Mouse (Mus musculus): ENCODE measurements around the gene Gadd45b.
A peak's percentile ranks its signal among the peaks of the same experiment; 100 is the strongest.

Gadd45b gene

DNA sequence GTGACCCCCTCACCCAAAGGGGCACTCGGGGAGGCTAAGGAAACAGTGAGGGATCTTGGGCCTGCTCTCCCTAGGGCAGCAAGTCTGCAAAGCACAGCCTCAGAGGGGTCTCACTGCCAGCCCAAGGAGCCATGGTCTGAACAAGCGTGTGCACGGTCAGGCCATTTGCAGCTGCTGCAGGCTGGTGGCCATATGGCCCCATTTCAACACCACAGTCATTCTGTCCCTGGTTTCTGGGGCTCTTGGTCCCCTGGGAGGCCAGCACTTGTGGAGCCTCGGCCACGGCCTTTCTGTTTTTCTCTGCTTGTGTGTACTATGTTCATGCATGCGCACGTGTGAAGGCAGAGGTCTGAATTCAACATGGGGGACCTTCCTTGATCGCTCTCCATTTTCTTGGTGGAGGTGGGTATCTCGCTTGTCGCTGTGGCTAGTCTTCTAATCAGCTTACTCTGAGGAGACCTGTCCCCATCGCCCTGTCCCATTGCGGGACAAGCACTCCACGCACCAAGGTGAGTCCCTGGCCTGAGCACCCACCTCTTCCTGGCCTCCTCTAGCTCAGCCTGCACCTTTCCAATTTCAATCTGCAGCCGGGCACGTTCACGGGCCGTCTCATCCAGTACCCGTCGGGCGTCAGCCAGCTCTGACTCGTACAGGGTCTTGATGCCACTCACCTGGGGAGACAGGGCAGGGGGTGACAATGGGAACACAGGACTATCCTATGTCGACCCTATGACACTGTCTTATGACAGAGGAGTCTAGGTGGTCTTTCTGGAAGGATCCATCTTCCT lies 20.3 kb upstream of the Gadd45b start:
- no peak for DNase-seq

DNA sequence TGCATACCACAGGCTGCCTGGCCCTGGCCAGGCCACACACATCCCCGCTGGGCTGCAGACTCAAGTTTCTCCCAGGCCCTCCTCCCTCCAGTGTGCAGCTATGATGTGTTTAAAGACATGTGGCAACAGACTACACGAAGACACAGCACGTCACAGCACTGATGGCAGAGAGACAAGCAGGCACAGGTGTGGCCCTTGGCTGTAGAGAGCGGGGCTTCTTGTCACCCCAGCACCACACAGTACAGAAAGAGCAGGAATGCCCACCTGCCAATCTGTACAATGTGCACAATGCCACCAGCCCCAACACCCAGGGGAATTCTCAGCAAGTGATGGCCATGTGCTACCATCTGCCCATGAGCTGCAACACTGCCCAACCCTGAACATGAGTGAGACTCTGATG lies 18.5 kb upstream of the Gadd45b start:
- DNase-seq: no peak

DNA sequence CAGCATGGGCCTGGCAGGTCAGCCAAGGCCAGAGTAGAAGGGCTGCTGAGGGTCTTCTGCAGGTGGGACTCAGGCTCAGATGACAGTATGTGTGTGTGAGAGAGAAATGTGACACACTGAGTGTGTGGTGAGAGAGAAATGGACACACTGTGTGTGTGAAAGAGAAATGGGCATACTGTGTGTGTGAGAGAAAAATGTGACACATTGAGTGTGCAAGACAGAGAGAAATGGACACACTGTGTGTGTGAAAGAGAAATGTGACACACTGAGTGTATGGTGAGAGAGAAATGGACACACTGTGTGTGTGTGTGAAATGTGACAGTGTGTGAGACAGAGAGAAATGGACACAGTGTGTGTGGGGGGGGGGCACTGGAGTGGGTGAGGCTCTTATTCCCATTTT lies 18.0 kb upstream of the Gadd45b start:
- no peak for DNase-seq

DNA sequence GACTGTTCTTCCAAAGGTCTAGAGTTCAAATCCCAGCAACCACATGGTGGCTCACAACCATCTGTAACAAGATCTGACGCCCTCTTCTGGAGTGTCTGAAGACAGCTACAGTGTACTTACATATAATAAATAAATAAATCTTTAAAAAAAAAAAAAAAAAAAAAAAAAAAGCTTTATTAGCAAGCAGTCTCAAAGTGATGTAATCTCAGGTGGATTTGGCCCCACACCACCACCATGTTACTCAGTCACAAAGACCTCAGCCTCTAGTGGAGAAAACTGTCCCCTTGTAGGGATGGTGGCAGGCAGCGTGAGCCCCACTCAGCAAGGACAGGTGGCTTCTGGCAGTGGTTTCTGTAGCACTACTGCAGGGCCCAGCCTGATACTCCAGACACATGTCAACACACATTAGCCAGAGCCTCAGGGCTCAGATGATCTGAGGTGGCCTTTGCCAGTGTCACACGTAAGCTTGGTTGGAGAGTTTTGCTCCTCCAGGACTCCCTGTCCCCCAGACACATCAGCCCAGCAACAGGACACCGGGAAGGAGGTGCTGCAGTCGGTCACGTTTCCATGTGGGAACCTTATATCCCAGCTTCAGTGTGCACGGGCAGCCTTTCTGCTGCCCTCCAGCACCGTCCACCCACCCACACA lies 16.4 kb upstream of the Gadd45b start:
- no peak for DNase-seq

DNA sequence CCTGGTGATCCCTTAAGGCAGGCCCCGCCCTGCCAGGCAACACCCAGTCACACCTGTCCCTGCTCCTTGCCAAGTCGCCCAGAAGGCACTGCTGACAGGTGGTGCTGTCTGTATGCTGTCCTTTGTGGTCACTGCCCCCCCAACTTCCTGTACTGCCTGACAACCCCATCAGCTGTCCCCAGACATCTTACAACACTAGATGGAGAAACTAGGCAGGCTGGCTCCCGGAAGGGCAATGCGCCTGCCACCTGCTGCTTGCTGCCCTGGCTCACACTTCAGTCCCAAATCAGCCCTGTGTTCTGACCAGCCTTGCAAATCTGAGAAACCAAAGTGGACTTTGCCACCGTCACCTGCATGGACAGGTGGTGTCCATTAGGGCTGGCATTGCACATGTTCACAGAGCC lies 15.6 kb upstream of the Gadd45b start:
- peak; percentile 79 to 86 for DNase-seq

DNA sequence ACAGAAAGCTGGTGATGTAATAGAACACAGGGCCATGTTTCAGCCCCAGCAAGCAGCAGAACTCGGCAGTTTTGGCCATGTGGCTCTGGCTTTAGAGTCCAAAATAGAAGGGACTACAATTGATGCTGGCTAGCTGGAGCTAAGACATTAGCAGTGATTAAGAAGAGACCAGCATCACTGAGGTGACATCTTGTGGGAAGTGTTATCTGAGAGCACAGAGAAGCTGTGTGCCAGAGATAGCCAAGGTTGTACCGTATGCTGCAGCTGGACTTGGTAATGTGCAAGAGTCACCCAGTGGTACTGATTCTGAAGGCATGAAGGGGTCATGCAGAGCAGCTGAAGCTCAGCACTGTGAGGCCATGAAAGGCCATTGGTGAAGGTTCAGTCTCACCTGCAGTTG lies 14.6 kb upstream of the Gadd45b start:
- DNase-seq: no peak

DNA sequence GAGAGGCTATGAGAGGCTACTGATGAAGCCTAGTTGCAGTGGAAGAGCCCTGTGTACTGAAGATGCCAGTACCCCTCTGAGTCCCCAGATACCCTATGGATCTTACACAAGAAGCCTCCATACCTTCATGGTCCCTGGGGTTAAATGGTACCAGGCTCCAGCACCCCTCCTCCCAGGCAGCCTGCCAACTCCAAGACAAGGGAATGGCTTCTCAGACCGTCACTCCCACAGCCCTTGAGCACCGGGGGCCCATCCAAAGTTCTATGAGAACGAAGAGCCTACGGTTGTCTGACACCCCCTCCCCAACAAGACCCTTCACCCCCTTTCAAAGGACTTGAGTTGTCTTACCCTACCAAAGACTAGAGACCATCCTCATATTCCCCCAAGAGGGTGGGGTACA lies 14.1 kb upstream of the Gadd45b start:
- no peak for DNase-seq

DNA sequence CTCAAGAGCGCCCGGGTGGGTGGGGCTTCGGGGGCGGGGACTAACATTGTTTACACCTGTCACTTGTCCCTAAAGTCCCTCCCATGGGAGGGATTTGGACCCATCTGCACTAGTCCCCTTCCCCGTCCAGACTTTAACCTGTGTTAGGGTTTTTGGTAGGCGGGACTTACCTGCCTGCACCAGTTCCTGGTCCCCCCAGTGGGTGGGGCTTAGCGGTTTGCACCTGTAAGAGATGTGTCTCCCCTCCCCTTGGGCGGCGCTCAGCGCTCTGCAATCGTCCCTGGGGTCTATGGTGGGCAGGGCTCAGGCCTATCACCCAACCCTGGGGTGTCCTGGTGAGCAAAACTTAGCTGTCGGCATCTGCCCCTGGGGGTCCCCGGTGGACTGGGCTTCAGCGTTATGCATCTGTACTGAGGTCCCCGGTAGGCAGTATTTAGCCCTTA lies 12.5 kb upstream of the Gadd45b start:
- DNase-seq: peak in 1 of 2 experiments; percentile 42

DNA sequence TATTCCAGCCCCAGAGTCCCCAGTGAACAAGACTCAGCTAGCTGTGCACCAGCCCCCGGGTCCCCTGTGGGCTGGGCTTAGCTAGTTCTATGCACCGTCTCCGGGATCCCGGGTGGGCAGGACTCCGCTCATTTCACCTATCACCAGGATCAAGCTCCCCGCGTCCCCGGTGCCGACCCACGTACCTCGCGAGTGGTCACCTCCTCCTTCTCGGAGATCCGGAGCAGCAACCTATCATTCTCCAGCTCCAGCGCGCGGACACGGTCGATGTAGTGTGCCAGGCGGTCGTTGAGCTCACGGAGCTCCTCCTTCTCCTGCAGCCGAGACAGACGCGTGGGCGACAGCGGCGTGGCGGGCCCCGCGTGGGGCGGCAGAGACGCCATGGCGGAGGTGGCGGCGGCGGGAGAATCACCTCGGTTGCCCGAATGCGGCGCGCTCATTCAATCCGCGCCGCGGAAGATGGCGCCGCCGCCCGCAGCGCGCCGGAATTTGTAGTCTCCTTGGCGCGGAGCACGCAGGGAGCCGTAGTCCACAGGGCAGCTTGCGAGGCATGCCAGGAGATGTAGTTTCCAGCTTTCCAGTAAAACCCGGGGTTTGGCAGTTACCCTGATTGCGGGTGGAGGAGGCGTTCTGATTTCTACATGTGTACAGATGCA lies 12.0 kb upstream of the Gadd45b start, which contains the start of gene Lmnb2:
Lmnb2 (minus strand) TSS at position 467 of the 656 bp plus-strand sequence.
- DNase-seq: peak; percentile 87 to 89

DNA sequence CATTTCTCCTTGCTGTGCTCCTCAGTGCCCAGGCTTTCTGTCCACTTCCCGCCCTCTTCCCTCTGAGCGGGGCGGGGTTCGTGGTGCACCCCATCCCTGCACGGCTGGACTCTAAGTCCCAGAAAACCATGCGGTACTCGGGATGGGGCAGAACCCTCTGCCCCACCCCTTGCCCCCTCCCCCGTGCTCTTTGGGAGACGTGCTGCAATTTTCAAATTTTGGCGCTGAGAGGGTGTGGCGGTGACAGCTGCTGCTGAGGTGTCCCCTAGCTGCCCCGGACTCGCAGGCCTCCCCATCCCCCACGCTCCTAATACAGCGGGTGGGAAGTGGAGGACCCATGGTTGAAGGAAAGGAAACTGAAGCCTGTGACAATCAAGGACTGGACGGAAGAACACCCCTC lies 8.0 kb upstream of the Gadd45b start:
- peak in 1 of 2 experiments; percentile 7 for DNase-seq

DNA sequence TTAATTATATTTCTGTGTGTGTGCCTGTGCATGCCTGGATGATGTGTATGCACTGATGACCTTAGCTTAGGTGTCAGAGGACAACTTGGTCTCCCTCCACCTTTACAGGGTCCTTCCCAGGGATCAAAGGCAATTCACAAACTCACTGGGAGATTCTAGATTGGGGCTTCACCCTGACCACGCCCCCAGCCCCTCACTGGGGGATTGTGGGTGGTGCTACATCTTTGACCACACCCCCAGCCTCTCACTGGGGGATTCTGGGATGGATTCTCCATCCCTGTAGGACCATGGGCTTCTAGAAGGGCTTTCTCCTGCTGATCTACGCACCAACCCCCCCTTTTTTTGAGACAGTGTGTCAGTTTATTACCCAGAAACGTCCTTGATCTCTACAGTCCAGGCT lies 4.4 kb upstream of the Gadd45b start:
- DNase-seq: no peak

DNA sequence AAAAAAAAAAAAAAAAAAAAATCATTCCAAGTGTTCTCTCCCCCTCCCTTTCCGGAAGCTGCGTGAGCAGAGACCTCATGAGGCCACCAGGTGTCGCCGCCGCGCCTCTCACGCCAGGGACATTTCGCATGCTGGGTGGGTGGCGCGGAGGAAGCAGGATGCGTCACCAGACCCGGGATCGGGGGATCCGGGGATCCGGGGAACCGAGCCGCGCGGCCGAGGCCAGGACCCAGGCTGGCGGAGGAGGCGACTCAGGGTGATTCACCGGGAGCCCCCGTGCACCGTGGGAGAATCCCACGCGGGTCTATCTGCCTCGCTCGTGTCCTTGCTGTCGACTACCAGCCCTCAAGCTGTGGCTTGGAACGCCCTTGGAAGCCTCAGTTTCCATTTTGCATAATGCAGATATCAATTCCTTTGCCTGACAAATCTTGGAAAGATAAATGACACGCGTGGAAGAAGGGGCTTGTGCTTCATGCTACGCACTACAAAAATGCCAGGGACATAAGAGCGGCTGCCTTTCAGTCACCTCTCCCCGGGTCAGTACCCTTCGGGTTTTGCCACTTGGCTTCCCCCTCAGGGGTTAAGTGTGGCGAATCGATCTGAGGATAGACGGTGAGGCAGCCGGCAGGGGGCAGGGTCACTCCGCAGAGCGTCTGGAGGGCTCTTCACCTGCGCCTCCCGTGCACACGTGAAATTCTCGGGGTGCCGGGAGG lies 1.1 kb upstream of the Gadd45b start:
- peak; percentile 93 to 97 for DNase-seq

DNA sequence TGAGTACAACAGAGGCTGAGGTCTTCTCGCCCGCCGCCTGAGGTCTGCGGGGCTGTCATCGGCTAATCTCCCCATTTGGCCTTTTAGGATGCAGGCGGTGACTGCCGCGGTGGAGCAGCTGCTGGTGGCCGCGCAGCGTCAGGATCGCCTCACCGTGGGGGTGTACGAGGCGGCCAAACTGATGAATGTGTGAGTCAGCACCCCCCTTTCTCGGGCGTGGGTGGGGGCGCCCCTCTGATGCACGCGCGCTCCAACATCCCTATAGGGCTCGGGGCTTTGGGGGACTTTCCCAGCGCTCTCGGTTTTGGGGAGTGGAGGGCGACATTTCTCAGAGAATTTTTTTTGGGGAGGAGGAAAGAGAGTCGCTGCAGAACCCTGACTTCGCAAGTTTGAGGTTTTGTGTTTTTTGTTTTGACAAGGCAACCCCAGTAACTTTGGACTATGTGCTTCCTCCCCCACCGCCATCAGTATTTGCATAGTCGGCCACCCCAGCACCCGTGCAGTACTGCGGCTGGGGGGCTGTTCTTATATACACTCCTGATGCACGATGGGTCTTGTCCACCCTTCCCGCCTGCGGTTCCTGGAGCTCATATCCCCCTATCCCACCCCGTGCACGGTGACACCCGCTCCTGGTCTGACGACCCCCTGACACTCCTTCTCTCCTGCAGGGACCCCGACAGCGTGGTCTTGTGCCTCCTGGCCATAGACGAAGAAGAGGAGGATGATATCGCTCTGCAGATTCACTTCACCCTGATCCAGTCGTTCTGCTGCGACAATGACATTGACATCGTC lies 684 bp downstream of the Gadd45b start:
- peak; percentile 67 to 70 for DNase-seq

DNA sequence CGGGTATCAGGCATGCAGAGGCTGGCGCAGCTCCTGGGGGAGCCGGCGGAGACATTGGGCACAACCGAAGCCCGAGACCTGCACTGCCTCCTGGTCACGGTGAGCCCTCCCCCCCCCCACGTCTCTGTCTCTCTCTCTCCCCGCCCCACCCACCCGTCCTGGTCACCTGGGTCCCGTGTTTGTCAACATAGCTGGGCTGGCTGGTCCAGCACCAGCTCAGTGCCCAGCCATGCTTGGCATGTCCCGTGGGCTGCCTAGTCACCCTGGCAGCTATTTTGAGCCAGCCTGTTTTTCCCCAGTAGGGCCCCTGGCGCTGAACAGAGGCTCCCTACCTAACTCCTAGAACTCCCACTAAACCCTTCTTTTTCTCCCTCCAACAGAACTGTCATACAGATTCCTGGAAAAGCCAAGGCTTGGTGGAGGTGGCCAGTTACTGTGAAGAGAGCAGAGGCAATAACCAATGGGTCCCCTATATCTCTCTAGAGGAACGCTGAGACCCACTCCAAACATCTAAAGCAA lies 1.3 kb downstream of the Gadd45b start:
- DNase-seq: peak; percentile 54 to 55

DNA sequence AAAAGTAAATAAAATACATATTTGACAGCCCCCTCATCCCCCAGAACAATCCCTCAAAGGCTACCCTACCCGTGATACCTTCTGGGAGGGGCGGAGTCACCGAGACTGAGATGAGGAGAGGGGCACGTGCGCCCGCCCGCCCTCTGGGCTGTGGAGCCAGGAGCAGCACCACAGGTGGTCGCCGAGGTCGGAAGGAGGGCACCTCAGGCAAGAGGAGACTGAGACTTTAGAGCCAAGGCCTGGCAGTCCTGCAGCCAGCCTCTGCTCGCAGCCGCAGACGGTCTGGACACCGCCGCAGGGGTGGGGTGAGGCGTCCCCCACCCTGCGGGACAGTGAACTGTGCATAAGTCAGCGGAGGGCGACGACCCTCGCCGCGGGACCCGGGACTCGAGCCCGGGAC lies 1.8 kb downstream of the Gadd45b start:
- peak in 1 of 2 experiments; percentile 42 for DNase-seq

DNA sequence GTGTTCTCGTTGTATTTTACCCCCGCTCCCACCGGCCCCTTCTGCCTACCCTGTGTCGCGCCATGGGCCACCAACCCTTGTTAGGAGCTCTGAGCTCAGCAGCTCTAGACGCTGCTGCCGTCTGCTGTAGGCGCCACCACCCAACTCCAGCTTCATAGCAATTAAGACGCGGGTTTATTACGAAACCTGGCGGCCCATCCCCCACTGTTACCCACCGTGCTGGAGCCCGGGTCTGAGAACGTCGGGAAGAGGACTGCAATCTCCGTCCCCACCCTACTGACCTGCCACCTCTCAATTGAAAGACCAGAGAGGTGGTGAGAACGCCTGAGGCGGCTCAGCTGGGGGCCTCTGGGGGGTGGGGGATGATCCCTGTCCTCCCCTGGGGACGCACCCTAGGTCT lies 2.3 kb downstream of the Gadd45b start:
- peak in 1 of 2 experiments; percentile 26 for DNase-seq

DNA sequence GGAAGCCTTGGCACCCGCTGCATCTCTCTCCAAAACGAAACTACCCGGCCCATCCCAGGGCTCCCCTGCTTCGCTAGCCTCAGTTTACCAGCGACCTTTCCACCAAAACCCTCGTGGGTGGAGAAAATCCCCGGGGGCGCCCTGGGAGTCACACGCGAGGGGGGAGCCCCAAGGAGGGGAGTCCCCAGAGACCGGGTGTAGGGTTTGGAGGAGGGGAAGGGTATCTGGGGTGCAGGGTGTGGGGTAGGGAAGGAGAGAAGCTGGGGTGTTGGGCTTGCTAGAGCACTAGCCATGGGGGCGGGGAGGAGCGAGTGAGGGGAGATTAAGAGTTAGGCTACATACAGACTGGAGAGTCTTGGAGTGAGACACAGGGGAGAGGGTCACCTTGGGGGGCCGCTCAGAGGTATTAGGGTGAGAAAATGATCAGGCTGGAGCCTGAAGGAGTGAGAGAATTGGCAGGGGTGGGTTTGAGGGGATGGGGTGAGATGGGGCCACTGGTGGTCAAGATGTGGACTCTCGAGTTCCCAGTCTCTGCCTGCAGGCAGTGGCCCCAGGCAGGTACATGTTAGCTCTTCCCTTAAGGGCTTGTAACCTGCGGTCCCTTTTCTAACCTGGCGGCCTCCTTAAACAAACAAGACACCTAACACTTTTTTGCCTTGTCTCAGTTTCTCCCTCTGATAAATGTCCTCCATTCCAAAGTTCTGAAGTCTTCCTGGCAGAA lies 3.0 kb downstream of the Gadd45b start:
- peak in 1 of 2 experiments; percentile 14 for DNase-seq

DNA sequence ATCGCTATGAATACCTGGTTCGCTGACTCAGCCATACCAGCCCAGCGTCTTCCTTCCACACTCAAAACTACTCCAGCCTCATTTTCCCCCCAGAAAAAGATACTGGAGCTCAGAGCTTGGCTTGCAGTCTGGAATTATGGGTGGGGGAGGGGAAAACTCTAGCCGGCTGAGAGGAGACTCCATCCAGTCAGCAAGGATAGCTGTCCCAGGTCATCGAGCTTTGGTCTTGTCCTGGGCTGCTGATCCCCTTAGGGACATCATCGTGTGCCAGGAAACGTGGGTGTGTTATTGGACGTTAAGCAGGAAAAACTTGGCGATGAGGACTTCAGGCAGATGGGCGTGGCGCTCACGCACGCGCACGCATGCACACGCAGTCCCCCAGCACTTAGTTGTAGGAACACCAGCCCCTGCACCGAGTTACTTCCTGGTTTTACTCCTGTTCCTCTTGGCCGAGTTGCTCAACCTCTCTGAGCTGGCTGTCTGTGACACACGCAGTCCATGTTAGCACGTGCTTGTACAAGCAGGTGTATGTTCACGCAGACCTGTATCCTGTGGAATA lies 3.6 kb downstream of the Gadd45b start:
- DNase-seq: peak in 1 of 2 experiments; percentile 17

DNA sequence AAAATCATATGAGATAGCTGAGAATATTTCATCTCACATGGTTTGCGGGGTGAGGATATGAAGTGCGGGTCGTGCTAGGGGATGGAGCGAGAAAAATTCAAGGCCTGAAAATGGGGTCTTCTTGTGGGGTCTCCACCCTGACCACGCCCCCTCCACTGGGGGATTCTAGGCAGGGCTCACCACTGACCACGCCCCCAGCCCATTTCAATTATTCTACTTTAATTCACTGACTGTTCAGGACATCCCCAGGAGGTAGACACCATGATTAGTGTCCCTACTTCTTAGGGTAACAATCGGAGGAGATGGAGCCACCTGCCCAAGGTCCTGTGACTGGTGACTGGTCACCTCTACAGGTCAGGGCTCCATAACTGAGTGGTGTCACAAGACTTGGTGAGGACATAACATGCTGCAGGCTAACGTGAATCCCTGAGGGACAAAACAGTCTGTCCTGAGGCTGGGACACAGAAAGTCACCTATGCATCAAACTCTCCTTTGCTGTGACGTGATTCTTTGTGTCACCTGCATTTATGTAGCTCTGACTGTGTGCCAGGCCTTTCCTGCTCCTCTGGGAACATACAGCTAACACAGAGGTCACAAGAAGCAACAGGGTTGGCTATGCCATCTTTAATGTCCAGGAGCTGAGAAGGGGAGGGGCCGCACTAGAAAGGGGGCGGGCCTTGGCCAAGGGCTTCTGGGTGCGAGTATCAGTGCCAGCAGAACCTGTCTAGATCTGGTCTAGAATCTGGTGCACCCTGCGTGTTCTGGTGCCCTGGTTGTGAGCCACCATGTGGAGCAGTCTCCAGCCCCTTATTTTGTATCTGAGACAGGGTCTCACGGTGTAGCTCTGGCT lies 4.5 kb downstream of the Gadd45b start:
- DNase-seq: peak in 1 of 2 experiments; percentile 18

DNA sequence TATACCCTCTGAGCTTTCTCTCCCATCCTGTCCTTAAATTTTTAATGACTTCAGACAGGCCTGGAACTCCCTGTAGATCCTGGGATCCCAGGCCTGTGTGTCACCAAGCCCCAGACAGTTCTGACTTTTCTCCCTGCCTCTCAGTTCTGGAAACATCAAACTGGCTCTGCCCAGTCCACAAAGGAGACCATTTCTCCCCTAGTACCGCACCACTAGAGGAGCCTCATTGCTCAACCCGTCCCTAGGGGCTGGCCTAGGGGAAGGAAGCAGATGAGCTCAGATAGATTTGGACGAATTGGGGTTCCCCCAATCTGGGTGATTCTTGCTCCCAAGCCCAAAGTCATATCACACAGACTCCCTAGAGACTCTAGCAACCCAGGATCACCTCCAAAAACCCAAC lies 5.4 kb downstream of the Gadd45b start:
- DNase-seq: no peak

All from cerebellum, adult 18-20 months (tissue).